Mouse (Mus musculus): Measurements from ENCODE around the gene Amz2. TPM values are rescaled to one million over a fixed set of nuclear protein-coding genes. Genes with fewer than 3 reads are reported as not detected.

Gene Amz2
- polyA plus RNA-seq, 1 experiment: 26.4 TPM

GRCm38 (mm10) chr11:109419961-109420566 lies 5.7 kb upstream of the Amz2 start:
- 38% methylated on average over 16 of the region's 16 CpGs for WGBS
- no peak for DNase-seq (ENCODE audit: low read depth, low spot score)

GRCm38 (mm10) chr11:109420567-109420962 lies 5.2 kb upstream of the Amz2 start:
- 86% methylated on average over 14 of the region's 14 CpGs for WGBS
- DNase-seq (ENCODE audit: low read depth, low spot score): no peak

- no peak for DNase-seq (ENCODE audit: low read depth, low spot score)
- WGBS: 71% methylated on average over 5 of the region's 5 CpGs
These were observed 4.5 kb upstream of the Amz2 start for GRCm38 (mm10) chr11:109421205-109421604.

GRCm38 (mm10) chr11:109422263-109422662 lies 3.5 kb upstream of the Amz2 start:
- 99% methylated on average over 4 of the region's 4 CpGs for WGBS
- DNase-seq (ENCODE audit: low read depth, low spot score): no peak

- 31% methylated on average over 1 of the region's 1 CpGs for WGBS
- no peak for DNase-seq (ENCODE audit: low read depth, low spot score)
These were observed 2.5 kb upstream of the Amz2 start for GRCm38 (mm10) chr11:109423294-109423693.

- DNase-seq (ENCODE audit: low read depth, low spot score): no peak
- WGBS: under 1% methylated on average over 11 of the region's 11 CpGs
These were observed 483 bp downstream of the Amz2 start for GRCm38 (mm10) chr11:109426272-109426586.

GRCm38 (mm10) chr11:109427353-109427752 lies 1.6 kb downstream of the Amz2 start:
- 96% methylated on average over 5 of the region's 5 CpGs for WGBS
- no peak for DNase-seq (ENCODE audit: low read depth, low spot score)

- 85% methylated on average over 16 of the region's 16 CpGs for WGBS
- DNase-seq (ENCODE audit: low read depth, low spot score): no peak
These were observed 8.6 kb downstream of the Amz2 start for GRCm38 (mm10) chr11:109434233-109434798.

GRCm38 (mm10) chr11:109436889-109437288 lies 11.1 kb downstream of the Amz2 start:
- 80% methylated on average over 8 of the region's 8 CpGs for WGBS
- no peak for DNase-seq (ENCODE audit: low read depth, low spot score)

GRCm38 (mm10) chr11:109439209-109439608 lies 13.5 kb downstream of the Amz2 start:
- DNase-seq (ENCODE audit: low read depth, low spot score): no peak
- 21% methylated on average over 5 of the region's 5 CpGs for WGBS

- no peak for DNase-seq (ENCODE audit: low read depth, low spot score)
- WGBS: under 1% methylated on average over 32 of the region's 32 CpGs
These were observed 14.1 kb downstream of the Amz2 start for GRCm38 (mm10) chr11:109439829-109440340.

GRCm38 (mm10) chr11:109440641-109441040 lies 14.9 kb downstream of the Amz2 start:
- 56% methylated on average over 4 of the region's 4 CpGs for WGBS
- DNase-seq (ENCODE audit: low read depth, low spot score): no peak

GRCm38 (mm10) chr11:109441119-109441518 lies 15.4 kb downstream of the Amz2 start:
- DNase-seq (ENCODE audit: low read depth, low spot score): no peak
- WGBS: 62% methylated on average over 3 of the region's 3 CpGs

- WGBS: 70% methylated on average over 5 of the region's 5 CpGs
- DNase-seq (ENCODE audit: low read depth, low spot score): no peak
These were observed 16.5 kb downstream of the Amz2 start for GRCm38 (mm10) chr11:109442166-109442730.

GRCm38 (mm10) chr11:109443468-109444263 lies 17.9 kb downstream of the Amz2 start:
- no peak for DNase-seq (ENCODE audit: low read depth, low spot score)
- 91% methylated on average over 8 of the region's 8 CpGs for WGBS

GRCm38 (mm10) chr11:109444600-109444999 lies 18.9 kb downstream of the Amz2 start:
- 57% methylated on average over 7 of the region's 7 CpGs for WGBS
- DNase-seq (ENCODE audit: low read depth, low spot score): no peak

- WGBS: 36% methylated on average over 13 of the region's 13 CpGs
These were observed 19.8 kb downstream of the Amz2 start for GRCm38 (mm10) chr11:109445438-109446035.

GRCm38 (mm10) chr11:109451169-109451568 lies 25.4 kb downstream of the Amz2 start:
- WGBS: 87% methylated on average over 11 of the region's 11 CpGs

More at GRCm38 (mm10) chr11:109445438-109446035, 19.8 kb downstream of the Amz2 start:
- no peak for DNase-seq (ENCODE audit: low read depth, low spot score)

GRCm38 (mm10) chr11:109456261-109456660 lies 30.5 kb downstream of the Amz2 start:
- DNase-seq (ENCODE audit: low read depth, low spot score): no peak
- 94% methylated on average over 5 of the region's 5 CpGs for WGBS

More at GRCm38 (mm10) chr11:109451169-109451568, 25.4 kb downstream of the Amz2 start:
- no peak for DNase-seq (ENCODE audit: low read depth, low spot score)

- WGBS: 92% methylated on average over 11 of the region's 11 CpGs
- no peak for DNase-seq (ENCODE audit: low read depth, low spot score)
These were observed 32.4 kb downstream of the Amz2 start for GRCm38 (mm10) chr11:109458165-109458564.
